Mouse (Mus musculus) left cerebral cortex, postnatal 25 days (tissue): Measurements from ENCODE around the gene Rgs8. TPM values are rescaled to one million over a fixed set of nuclear protein-coding genes. Genes with fewer than 3 reads are reported as not detected.

Source experiments
- DNase-seq, 2 experiments: peaks; one replicate each; pipeline ENCODE4 v3.0.0; 2022; ENCODE audit warnings: low spot score in 2 of 2, mixed read lengths in 1 of 2
- intact Hi-C: fragments of 180-260 bp; cut with DNase I; formaldehyde crosslinking; loops from one replicate; pipeline ENCODE4 v1.15.1; 2025
- total RNA-seq, 2 experiments: library from RNA; stranded (reverse); gene quantifications; 2 replicates each; pipeline ENCODE4 v1.2.3; 2021

The Rgs8 gene
- total RNA-seq, 2 experiments from 2014 or later: 55.9 to 77.4 TPM

- intact Hi-C loops: no loop called here
- DNase-seq: no peak
These were observed 49.5 kb downstream of the Rgs8 start for GRCm38 (mm10) chr1:153702166-153702852.

GRCm38 (mm10) chr1:153702853-153703410 is 50.1 kb downstream of the Rgs8 start:
- no peak for DNase-seq
- intact Hi-C loops: no loop called here

- intact Hi-C loops: no loop called here
- peak; percentile 38 to 64 for DNase-seq
These were observed 50.7 kb downstream of the Rgs8 start for GRCm38 (mm10) chr1:153703445-153703991.

GRCm38 (mm10) chr1:153704174-153704573 is 51.3 kb downstream of the Rgs8 start:
- intact Hi-C loops: no loop called here
- no peak for DNase-seq

GRCm38 (mm10) chr1:153704996-153705395 is 52.2 kb downstream of the Rgs8 start:
- intact Hi-C loops: no loop called here
- DNase-seq: no peak

- DNase-seq: no peak
- intact Hi-C loops: no loop called here
These were observed 55.8 kb downstream of the Rgs8 start for GRCm38 (mm10) chr1:153708626-153709025.

- DNase-seq: no peak
- intact Hi-C loops: no loop called here
These were observed 56.6 kb downstream of the Rgs8 start for GRCm38 (mm10) chr1:153709451-153709850.

GRCm38 (mm10) chr1:153711544-153712262 is 58.9 kb downstream of the Rgs8 start:
- peak in 1 of 2 experiments; percentile 41 for DNase-seq
- intact Hi-C loops: no loop called here

- intact Hi-C loops: no loop called here
- no peak for DNase-seq
These were observed 59.8 kb downstream of the Rgs8 start for GRCm38 (mm10) chr1:153712633-153713032.

GRCm38 (mm10) chr1:153717990-153718389 is 65.2 kb downstream of the Rgs8 start:
- no peak for DNase-seq
- intact Hi-C loops: no loop called here

GRCm38 (mm10) chr1:153720935-153721334 is 68.1 kb downstream of the Rgs8 start:
- DNase-seq: no peak
- intact Hi-C loops: no loop called here

GRCm38 (mm10) chr1:153721565-153722310 is 68.9 kb downstream of the Rgs8 start:
- intact Hi-C loops: no loop called here
- no peak for DNase-seq

- intact Hi-C loops: no loop called here
These were observed 70.6 kb downstream of the Rgs8 start for GRCm38 (mm10) chr1:153723426-153723825.

GRCm38 (mm10) chr1:153726636-153727035 is 73.8 kb downstream of the Rgs8 start:
- intact Hi-C loops: no loop called here
- peak in 1 of 2 experiments; percentile 35 for DNase-seq

More at GRCm38 (mm10) chr1:153723426-153723825, 70.6 kb downstream of the Rgs8 start:
- DNase-seq: no peak

- DNase-seq: peak in 1 of 2 experiments; percentile 26
- intact Hi-C loops: no loop called here
These were observed 77.0 kb downstream of the Rgs8 start for GRCm38 (mm10) chr1:153729806-153730205.

GRCm38 (mm10) chr1:153730671-153731070 is 77.8 kb downstream of the Rgs8 start:
- intact Hi-C loops: no loop called here

GRCm38 (mm10) chr1:153733181-153733580 is 80.4 kb downstream of the Rgs8 start:
- intact Hi-C loops: no loop called here
- no peak for DNase-seq

More at GRCm38 (mm10) chr1:153730671-153731070, 77.8 kb downstream of the Rgs8 start:
- DNase-seq: peak in 1 of 2 experiments; percentile 35

- intact Hi-C loops: no loop called here
- no peak for DNase-seq
These were observed 82.0 kb downstream of the Rgs8 start for GRCm38 (mm10) chr1:153734866-153735265.

GRCm38 (mm10) chr1:153736096-153736495 is 83.3 kb downstream of the Rgs8 start:
- intact Hi-C loops: no loop called here
- DNase-seq: no peak
